Mouse (Mus musculus) right cerebral cortex, adult 18-20 months (tissue): ENCODE results near the gene Btbd1.
A peak's percentile ranks its signal among the peaks of the same experiment; 100 is the strongest.
"Not testable (repeated sequence)": the region's sequence is repeated elsewhere in the genome, so short reads cannot be mapped to it uniquely, and the experiment has no call there.

Experiments
- DNase-seq: peaks from one replicate; pipeline ENCODE4 v3.0.0; 2022; ENCODE audit warnings: mixed read lengths

Gene Btbd1

GRCm38 (mm10) chr7:81849214-81849613 is 20.0 kb upstream of the Btbd1 start:
- DNase-seq, result no peak

- no peak for DNase-seq
Measured at GRCm38 (mm10) chr7:81847777-81848176, 18.5 kb upstream of the Btbd1 start.

GRCm38 (mm10) chr7:81847010-81847409 is 17.8 kb upstream of the Btbd1 start:
- DNase-seq, result no peak

DNA sequence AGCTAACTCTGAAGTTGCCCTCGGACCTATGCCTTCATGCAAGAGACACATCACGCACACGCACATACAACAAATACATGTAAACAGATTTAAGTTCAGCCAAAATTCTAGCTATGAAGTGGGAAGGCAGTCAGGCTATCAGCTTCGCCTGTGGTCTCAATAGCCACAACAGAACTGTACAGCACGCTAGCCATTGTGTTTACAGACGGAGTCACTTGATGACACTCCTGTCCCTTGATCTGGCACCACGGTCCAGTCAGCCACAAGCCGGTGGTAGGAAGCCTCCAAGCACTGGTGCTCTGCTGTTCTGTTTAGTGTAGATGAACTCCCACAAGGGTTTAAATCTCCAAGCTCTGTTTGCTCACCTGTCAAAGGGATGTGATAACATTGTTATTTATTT is 16.8 kb upstream of the Btbd1 start:
- DNase-seq, result no peak

DNA sequence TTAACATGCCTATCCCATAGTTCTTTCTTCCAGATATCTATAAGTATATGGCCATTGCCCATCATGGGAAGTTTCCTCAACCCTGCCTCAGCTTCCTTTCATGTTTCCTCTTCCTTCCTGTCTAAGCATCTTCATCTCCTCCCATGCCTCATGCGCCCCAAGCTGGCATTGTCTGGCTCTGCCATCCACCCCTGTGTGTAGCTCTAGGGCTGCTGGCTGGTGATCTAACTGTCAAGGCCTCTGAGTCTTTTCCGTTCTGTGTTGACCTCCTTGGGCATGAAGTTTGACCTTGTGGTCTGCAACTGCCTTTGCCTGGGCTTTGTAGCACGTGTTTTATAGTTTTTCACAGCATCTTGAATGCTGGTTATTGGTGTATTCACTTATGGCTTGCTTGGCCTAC is 16.1 kb upstream of the Btbd1 start:
- DNase-seq, result no peak

DNA sequence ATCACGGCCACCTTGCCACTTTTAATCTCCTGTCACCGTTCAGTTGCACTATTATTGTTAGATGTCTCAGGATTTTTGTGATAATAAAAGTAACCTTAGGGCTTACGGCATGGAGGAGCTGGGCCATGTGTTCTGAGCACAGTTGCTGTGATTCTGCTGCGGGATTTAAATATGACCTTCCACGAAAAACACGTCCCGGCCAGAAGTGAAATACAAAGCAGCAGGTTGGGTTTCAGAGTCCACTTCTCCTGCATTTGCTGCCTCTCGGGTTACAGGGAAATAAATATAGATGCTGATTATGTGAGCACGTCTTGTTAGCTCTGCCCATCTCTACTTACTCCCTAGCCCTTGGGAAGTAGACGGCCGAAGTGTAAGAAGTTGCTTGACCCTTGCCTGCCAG is 15.6 kb upstream of the Btbd1 start:
- no peak for DNase-seq

DNA sequence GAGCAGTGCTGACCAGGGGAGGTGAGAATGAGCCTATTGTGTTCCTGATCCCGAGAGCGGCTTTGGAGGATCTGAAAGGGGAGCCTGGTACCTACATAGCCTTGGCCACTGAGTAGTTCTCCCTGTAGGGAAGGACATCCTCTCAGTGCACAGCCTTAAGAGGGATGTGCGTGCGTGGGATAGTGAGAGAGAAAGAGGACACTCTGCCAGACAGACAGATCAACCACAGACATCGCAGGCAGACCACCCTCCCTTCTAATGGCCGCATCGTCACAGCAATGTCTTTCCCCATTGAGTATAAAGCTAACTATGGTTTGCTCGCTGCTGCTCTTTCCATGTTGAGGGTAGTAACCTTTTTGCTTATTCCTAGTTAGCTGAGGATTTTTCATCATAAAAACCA is 14.7 kb upstream of the Btbd1 start:
- DNase-seq, result no peak

DNA sequence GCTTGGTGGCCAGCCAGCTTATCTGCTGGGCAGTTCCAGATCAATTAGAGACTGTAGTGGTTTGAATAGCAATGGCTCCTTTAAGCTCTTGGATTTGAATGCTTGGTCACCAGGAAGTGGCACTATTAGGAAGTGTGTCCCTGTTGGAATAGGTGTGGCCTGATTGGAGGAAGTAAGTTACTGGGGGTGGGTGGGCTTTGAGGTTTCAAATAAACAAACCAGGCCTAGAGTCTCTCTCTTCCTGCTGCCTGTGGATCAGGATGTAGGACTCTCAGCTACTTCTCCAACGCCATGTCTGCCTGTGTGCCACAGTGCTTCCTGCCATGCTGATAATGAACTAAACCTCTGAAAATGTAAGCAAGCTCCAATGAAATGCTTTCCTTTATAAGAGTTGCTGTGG is 13.8 kb upstream of the Btbd1 start:
- DNase-seq, result no peak

GRCm38 (mm10) chr7:81842141-81842540 is 12.9 kb upstream of the Btbd1 start:
- no peak for DNase-seq

- DNase-seq, result no peak
Measured at GRCm38 (mm10) chr7:81841439-81841838, 12.2 kb upstream of the Btbd1 start.

GRCm38 (mm10) chr7:81840661-81841181 is 11.5 kb upstream of the Btbd1 start:
- DNase-seq, result peak; percentile 63

DNA sequence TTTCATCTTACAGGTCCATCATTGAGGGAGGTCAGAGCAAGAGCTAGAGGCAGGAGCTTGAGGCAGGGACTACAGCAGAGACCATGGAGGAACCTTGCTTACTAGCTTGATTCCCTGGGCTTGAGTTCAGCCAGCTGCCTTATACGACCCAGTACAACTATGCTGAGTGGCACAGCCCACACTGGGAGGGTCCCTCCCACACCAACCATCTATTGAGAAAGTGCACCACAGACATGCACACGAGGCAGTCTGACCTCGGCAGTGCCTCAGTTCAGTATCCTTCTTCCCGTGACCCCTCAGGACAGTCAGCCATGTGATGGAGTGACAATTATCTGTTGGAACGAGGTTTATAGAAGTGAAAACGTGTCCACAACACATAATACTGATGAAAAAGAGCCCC is 10.5 kb upstream of the Btbd1 start:
- no peak for DNase-seq

GRCm38 (mm10) chr7:81837771-81838170 is 8.5 kb upstream of the Btbd1 start:
- DNase-seq, result not testable (repeated sequence)

DNA sequence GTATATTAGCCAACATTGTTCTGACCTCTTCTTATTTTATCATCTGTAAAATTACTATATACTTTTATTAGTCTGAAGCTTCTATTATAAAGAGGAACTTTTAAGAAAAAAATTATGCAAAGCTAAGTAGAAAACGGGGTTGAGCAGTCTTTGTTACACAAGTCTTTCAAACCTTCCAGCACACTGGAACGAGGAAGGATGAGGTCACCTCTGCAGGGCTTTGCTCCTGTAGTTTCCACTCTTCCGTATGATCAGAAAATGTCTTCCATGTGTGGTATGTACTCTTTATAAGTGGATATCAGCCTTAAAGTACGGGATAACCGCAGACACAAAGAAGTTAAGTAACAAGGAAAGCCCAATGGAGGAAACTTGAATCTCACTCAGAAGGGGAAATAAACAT is 6.2 kb upstream of the Btbd1 start:
- no peak for DNase-seq

DNA sequence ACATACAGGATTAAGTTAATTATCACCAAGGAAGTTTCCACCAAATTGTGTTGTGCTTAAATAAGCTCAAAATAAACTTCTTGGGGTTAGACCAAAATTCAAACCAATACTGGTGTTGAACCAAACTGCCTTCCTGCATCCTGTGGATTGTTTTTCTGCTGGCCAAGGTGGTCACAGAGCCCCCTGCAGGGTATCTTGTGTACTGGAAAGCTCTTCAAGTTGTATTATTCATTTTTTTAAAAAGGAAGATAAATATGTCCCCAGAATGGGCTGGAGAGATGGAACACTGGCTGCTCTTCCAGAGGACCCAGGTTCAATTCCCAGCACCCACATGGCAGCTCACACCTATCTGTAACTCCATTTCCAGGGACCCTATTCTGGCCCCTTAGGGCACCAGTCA is 5.6 kb upstream of the Btbd1 start:
- DNase-seq, result no peak

- DNase-seq, result peak; percentile 51
Measured at GRCm38 (mm10) chr7:81828681-81829378, 401 bp downstream of the Btbd1 start.

DNA sequence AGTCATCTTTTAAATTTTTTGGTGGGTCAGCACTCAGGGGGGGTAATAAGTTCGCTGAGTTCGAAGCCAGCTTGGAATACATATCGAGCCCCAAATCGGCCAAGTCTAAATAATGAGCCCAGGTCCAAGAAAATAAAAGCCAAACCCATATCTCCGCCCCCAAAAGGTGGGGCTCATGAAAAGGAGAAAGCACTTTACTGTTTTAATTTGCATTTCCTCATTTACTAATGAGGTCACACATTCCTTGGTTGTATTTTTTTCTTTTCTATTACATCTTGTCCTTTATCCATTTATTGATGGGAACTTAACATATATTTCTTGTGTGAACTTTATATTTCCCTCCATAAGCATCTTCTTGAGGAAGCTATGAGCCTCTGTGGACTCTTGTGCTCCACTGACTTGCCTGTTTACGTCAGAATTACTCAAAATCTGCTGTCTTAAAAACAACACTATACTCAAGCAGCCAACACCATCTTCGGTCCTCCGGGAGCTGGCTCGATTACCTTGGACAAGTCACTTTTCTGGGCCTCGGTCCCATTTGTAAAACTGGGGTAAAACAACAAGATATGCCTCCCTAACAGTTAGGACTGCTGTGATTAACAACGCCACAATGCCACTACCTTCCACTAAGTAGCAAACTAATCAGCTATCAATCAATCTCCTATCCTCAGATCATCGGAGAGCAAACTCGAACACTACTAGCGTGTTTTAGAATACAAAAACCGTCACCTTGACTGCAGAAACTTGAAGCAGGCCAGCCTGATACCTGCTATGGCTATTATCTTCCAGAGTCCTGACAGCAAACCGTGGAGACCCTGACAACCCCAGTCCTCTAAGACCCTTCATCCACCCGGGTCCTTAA is 1.2 kb downstream of the Btbd1 start:
- DNase-seq, result no peak

DNA sequence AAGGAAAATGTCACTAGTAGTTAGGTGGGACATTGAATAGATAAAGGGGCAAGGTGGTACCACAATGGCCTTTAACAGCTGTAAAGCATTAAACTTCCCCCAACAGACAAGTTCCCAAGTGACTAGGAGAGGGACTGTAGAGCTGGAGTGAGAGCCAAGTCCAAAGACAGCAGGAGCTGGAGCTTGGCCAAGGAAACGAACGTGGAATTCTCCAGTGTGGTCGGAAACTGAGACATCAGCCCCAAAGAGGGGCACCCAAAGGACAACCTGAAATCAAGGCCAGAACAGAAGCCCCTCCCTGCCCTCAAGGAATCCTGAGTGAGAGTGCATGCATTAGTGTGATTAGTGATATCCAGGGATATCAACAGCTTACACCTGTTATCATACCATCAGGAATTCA is 3.9 kb downstream of the Btbd1 start:
- DNase-seq, result no peak

DNA sequence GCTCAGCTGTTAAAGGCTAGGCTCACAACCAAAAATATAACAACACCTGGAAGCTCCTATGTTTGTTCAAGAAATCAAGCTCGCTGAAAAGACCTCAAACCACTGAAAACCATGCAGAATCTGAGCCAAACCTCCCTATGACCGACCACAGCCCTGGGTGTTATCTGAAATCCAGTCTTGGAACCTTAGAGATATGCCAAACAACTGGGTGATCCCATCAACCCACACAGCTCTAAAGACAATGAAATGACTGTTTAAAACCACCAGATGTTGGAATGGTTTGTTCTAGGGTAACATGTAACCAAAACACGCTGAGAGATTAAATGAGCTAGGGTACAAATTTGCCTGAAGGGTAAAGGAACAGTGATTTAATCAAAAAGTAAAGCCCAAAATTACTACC is 4.3 kb downstream of the Btbd1 start:
- no peak for DNase-seq

DNA sequence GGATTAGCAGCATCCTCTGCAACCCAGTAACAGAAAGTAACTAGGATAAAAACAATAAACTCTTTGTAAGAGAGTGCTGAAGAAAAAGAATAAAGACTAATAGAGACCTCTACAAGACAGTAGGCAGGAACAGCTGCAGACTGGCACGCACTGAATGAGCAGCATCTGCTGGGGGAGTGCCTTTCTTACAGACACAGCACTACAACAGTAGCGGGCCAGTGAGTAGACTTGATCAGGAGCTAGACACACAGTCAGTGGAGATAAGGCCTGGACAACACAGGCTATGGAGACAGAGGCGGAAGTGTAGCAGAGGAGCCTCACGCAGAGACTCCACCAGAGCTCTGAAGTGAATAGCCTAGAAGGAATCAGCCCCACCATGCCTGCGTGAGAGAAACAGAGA is 23.2 kb downstream of the Btbd1 start:
- DNase-seq, result no peak

DNA sequence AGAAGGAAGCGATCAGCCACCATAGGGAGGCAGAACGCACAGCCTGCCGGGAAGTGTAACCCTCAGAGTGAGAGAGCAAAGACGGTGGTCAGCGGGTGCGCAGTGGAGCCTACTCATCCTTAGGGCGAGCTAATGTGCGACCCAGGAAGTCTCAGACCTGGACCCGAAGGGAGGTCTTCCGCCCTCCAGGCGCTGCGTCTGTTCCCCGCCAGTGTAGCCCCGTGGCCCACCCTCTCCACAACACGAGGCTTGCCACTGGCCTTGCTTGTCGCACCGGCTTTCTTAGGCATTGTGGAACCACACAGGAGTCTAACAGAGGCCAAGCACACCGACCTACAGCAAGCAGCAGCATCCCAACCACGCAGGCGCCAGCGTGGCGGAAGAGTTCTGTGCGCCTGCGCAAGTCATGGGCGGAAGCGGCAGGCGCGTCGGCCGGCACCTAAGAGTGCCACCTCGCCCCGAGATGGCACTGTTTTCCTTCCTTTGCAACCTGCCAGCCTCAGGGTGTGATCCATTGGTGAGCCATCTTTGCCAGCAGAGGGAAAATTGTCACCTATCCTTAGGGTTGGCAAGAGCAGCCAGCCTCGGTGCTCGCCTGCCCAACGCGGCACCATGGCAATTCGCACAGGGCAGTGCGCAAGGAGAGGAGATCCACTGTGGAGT is 40.0 kb downstream of the Btbd1 start, which contains the start of gene 3110040N11Rik:
Gene 3110040N11Rik (minus strand): TSS at position 384 of the 663 bp plus-strand sequence.
- peak; percentile 89 for DNase-seq

DNA sequence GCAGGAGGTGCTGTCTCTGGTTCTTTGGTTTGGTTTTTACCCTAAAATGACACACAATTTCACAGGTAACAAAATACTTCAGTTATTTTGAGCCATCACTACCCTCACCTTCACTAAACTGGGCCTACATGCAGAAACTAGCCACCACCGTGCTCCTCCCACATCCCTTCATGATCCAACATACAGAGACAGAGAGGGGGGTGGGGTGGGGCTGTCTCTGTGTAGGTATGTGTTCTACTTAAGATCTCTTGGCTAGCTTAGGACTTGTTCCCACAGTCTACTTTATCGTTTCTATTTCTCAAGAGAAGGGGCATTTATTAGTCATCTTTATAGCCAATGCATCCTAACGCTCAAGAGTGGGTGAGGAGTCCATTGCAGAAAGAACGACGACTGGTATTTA is 40.7 kb downstream of the Btbd1 start:
- DNase-seq, result no peak

GRCm38 (mm10) chr7:81777667-81778218 is 51.5 kb downstream of the Btbd1 start:
- DNase-seq, result no peak
